Mouse (Mus musculus) spleen, embryonic (tissue): ENCODE results near the gene Myo16.

ENCODE experiments used
- CTCF ChIA-PET: fragments of 350-600 bp; sonication (Branson Sonifier 250); formaldehyde crosslinking; loops from one replicate; lab custom pipeline; 2022; lab: Charles Lee

Myo16 gene

DNA sequence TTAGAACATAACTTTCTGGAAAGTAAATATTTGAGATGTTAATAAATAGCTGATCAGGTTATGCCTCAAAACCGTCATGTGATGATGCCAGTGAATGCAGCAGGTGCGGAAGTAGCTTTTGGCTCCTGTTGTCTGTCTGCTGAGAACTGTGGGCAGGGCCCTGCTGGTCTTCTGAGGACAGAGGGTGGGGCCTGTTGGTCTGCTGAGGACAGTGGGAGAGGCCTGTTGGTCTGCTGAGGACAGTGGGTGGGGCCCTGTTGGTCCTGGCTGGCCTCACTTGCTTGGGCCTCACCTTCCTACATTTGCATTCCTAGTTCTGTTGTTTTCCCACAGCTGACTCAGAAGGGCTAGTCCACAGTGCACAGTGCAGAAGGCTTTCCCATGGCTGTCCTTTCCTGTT, 466.0 kb downstream of the Myo16 start:
- CTCF ChIA-PET, result no interaction called here

DNA sequence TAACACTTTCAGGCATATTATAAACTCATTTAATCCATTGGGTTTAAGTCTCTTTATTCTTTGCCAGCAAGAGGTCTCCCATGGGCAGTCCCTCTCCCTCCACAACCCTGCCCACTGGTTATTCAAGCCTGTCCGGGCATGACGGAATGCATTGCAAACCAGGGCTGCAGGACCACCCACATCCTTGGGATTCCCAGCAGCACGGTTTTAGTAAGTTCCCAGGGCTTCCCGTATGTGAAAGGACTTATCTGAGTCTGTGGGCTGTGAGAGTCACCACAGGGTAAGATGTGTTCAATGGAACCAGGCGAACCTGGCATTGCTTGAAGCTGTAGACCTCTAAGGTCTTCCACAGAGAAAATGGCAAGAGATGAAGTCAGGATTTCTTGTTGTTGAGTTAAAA, 471.6 kb downstream of the Myo16 start:
- CTCF ChIA-PET, result interaction anchor here (0.7 kb wide), 1 partner anchor 13 kb away, joined by 3 read pairs; no protein-coding TSS in a partner anchor

DNA sequence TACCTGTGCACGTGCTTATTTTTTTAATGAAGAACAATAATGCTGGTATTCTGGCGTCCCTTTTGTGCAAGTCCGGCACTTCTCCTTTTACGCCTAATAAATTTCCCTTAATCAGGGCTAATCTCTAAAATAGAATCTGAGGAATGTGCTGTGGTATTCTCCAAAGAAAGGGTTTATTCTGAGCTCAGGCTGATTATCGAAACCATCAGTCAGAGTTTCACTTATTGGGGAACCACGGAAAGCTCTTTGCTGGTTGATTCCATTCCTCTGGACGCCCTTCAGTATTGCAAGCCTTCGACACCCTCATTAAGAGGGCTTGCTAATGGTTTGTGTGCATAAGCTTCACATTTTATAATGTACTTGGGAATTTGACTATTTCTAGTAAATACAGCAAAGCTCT, 475.0 kb downstream of the Myo16 start:
- CTCF ChIA-PET, result no interaction called here

DNA sequence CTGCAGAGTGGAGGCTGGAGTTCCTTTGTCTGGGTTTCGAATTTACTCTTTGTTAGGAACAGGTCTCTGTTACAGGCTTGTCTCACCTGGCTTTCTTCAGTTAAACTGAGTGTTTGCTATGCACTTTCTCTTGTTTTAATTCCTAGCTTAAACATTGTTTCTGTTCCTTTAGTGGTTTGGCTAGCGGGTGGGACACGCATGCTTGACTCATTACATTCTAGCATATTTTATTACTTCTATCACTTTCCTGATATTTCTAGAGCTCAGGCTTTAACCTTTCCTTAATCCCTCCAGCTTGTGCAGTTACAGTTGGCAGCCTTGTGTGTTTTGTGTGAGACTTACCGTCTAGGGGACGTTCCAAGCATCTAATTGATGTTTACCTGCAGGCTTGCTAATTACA, 476.2 kb downstream of the Myo16 start:
- CTCF ChIA-PET, result no interaction called here

DNA sequence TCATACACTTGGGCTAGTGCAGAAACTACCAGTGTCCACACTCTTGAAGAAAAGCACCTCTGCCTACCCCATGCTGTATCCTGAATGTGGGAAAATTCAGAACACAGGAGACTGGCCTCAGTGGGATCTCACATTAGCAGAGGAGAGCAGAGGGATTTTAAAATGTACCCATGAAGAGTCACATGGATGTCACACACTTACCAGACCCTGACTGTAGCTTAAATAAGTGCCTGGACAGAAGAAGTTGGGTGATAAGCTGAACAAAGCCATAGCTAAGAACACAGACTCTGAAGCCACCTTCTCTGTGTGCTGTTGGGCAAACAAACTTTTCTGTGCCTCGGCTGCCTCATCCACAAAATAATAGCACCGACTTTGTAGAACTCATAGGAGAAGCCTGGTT, 477.3 kb downstream of the Myo16 start:
- CTCF ChIA-PET, result no interaction called here

DNA sequence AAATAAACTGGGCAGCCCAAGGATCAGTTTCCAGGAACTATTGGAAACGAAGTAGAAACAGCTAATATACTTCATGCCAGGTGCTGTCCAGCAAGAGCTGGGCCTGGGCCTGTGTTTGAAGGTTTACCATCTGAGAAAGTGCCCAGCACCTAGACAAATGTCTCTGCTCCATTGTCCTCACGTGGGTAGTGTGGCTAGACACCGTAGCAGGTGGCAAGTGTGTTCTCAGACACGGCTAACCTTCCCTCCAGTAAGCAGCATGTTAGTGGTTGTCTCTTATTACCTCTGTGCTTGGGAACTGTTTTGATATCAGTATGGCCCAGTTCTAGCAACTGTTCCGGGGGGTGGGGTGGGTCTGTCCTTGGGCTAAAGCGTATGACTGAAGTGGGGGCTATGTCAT, 478.9 kb downstream of the Myo16 start:
- CTCF ChIA-PET, result no interaction called here

DNA sequence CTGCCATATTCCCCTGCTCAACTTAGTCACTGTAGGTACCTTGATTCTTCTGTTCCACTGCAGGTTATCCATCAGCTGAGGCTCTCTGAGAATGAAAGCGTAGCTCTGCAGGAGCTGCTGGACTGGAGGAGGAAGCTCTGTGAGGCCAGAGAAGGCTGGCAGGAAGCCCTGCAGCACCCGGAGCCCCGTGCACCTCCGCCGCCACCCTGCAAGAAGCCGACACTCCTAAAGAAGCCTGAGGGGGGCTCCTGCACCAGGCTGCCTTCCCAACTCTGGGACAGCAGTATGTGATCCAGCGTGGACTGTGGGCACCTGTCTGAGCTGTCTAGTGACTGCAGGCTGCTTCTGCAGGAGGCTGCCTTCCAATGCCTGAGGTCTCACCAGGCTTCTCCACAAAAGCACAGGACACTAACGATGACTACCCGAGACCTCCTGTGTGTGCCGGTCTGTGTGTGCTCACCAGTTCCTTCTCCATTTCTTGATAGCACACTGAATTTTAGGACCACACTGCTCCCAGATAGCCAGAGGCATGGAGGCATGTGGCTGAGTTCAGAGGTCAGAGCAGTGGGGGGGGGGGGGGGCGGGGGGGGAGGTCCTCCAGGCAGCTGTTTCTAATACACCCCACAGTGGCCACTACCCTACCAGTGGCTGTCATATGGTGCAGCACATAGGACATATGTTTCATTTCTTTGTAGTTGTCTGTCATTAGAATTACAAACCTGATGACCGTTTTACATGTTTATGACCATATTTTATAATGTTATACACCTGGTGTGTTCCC, 479.8 kb downstream of the Myo16 start:
- CTCF ChIA-PET, result no interaction called here

DNA sequence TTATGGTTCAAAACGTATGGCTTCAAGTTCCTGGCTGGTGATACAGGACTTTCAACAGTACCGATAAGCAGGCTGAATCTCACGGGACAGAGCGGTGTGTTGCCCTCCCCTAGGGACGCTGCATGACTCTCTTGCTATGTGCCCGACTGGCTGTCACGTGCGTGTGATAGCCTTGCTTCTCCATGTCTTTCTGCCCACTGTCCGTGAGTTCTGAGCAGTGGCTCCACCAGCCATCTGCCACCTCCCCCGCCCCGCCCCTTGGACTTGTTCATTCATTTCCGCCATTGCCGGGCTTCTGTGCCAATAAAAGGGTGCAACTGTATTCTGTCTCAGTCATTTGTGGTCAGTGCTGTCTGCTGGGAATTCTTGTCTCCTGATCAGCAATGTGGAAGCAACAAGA, 480.7 kb downstream of the Myo16 start:
- CTCF ChIA-PET, result no interaction called here

DNA sequence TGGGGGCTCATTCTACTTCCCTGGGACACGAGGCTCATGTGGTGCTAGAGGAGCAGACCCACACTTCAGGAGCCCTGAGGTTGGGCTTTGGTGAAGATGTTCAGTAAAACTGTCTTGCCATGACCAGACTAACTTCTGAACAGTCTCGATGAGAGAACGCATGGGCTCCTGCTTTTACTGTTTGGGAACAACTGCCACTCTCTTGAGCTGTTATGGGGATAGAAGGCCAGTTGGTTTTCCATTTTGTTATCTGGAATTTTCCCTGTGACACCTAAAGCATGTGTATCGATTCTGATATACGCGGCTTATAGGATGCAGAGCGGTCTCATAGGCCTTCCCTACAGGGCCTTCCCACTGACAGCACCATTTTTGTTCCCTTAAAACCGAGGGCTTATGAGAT, 485.2 kb downstream of the Myo16 start:
- CTCF ChIA-PET, result no interaction called here

DNA sequence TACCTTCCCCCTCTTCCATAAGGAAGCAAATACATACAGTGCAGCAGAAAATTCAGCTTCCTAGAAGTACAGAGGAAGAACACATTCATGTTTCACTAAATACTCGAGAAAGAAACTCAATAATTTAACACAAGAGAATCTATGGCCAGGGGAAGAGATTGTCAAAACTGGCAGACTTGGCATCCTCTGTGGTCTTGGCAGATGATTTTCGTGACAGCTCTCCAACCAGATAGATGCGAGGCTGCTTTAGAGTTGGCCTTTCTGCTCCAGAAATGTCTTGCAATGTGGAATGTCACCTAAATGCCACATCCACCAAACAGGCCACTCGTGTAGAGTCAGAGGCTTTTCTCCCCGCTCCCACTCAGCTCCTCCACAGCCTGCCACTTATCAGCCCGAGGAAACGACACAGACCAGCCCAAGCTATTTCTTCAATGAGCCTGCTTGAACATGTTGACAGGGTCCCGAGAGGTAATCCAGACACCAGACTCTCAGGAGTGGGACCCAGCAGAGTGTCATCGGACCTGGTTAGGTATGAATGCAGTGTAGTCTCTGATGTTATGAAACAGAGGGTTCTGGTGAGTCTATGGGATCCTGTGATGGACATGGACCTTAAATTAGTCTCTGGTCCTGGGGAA, 486.6 kb downstream of the Myo16 start:
- CTCF ChIA-PET, result no interaction called here

DNA sequence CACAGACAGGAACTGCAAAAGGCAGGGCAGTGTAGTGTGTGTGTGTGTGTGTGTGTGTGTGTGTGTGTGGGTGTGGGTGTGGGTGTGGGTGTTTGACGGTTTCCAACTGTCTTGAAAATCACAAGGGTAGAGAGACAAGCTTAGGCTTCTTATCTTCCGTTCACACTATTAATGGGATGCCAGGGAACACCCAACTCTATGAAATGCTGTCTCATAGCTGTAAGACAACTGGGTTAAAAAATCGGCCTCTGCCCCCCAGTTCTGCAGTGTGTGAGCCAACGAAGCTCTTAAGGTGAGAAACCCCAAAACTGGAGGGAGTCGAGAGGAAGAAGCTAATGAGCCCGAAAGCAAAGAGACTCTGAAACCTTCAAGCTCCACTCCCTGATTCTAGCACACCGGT, 487.1 kb downstream of the Myo16 start:
- CTCF ChIA-PET, result no interaction called here

DNA sequence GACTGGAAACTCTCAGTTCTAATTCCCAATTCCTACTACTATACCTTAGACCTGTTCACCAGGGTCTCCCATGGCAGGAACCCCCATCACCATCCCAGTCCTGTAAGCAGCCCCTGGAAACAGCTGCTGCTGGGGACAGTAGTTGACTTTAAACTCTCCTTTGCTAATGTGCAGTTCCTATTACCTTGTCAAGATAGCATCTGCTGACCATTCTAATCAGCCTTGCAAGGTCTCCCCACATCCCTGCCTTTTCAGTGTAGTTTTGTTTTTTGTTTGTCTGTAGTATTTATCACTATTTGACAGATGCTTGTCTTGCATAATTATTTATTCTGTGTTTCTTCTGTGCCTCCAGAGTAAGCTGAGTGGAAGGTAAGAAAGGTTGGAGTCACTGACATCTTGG, 487.6 kb downstream of the Myo16 start:
- CTCF ChIA-PET, result no interaction called here

DNA sequence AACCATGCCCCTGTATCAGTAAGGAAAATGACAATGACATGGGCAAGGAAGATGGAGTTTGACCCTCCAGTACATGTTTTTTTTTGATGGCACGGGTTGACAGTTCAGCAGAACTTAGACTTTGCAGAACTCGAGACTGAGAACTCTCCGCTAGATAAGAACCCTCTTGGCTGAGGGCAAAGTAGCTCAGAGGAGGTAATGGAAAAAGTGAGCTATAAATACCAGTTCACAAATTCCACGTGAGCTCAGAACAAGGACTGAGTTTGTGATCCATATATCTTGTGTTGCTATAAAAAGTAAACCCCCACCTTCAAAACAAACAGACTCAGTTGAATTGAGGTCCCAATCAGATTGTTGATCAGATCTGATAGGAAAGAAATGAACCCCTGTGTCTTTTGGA, 489.5 kb downstream of the Myo16 start:
- CTCF ChIA-PET, result interaction anchor here (0.6 kb wide), 1 partner anchor 543 kb away, joined by 5 read pairs; no protein-coding TSS in a partner anchor

DNA sequence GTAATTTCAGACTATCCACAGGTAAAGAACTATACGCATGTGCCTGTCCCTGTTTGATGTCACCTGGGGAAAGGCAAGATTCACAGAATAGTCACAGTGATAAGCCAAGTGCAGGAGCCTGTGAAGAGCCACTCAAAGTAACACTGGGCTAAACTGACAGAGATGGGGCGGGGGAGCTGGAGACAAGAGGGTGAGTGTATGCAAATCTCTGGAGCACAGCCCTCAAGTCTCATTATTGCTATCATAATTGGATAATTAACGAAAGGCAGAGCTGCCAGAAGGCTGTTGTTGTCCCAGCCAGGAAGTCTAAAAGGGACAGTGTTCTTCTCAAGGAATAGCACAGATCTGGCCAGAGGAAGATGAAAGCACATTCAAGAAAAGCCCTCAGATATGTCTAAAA, 490.8 kb downstream of the Myo16 start:
- CTCF ChIA-PET, result no interaction called here

DNA sequence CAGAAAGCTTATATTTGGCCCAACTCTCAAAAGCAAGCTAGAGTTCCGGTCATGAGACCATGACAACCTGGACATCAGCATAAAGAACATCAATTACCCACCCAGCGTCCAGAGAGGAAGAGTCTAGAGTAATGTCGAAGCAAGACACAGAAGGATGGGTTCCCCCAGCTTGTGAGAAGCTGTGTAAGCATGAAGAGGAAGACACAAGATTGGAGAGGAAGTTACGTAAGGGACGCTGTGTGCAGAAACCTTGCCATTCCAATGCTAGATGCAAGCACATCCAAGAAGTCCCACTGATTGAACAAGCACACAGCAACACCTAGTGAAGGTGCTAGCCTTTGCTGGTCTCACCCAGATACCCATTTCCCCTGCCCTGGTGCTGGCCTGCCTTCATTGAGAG, 492.0 kb downstream of the Myo16 start:
- CTCF ChIA-PET, result no interaction called here

DNA sequence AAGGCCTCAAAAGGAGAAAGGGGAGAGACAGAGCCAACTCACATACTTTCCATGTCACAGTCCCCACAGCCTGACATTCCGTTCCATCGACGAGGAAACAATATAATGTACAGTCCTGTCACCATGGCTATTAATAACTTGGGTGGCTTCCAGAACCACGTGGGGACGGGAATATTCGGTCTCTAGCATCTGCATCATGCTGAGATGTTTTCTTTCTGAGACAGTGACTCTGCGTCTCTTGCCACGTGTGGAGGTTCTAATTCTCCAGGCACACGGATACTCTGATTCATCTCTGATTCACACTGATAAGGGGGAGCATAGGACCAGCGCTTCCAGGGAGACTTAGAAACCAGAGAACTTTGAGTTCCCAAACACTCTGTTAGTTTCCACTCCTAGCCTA, 492.8 kb downstream of the Myo16 start:
- CTCF ChIA-PET, result interaction anchor here (0.5 kb wide), 1 partner anchor 32 kb away, joined by 3 read pairs; no protein-coding TSS in a partner anchor

DNA sequence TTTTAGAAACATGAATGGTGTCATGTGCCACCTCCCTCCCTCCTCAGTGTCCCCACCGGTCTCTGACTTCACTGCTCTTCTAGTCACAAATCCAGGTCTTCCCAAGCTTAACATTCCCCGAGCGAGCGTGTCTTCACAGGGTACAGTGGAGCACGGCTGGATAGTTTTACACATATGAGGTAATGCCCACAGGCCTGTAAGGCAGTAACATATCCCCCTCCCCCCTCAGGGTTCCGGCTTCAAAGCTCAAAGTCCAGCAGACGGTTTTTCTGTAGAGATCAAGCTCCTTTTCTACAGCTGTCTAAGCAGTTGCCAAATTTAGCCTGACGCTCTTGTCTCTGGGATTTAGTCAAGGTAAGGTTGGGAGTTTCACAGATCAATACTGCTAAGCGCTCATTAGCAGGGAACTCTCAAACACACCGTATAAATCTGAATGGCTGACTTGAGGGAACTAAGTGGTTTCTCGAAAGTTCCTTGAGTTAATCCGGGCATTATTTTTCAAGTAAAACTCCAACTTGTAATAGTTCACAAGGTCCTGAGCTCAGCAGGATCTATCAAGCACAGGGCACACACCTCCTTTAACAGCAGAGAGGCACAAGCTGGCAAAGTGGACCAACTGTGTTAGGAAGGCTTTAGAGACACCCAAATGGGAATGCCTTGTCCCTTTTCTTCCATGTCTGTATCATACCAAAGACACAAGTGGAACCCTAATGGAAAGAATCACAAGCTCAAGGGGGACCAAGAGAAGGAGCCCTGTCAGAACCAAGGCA, 498.0 kb downstream of the Myo16 start:
- CTCF ChIA-PET, result interaction anchor here (1.1 kb wide), 1 partner anchor 163 kb away, joined by 5 read pairs; no protein-coding TSS in a partner anchor

DNA sequence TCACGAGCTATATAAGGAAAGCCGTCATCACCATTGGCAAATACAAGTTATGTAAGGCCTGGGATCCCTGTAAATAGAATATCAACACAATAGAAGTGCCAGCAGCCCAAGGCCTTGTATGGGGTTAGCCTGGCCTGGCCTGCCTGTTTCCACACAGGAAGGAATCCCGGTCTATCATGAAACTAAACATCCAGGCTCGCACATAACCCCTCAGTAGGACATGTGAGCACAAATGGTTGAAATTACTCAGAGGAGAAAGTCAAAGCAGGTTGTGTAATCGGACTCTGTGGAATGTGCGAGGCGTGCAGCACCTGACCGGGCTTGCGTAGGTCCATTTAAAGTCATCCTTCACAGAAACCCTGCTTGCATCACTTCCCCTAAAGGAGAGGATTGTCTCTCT, 499.6 kb downstream of the Myo16 start:
- CTCF ChIA-PET, result no interaction called here

DNA sequence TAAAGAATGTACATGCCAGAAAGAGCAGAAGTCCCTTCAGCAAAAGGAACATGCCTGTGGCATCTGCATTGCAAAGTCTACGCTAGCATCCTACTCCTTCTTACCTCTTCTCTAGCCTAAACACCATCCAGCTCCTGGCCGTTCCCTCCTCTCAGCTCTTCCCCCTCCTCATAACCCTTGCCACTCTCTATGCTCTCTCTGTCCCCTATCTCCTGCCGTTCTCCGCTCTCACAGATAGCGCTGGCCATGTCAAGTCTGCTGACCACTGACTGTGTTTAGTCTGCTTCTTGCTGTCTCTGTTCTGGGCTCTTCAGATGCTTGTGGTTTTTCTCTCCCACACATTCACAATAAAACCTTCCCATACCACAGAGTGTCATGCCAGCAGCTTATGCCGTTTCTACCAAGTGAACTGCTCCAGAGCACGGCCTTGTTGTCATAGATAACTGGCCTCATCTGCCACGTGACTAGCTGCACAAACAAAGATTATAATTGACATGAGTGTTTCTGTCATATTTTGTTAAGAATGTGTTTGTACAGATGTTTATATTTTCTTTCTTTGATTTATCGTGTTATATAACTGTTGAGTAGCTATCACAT, 501.3 kb downstream of the Myo16 start:
- CTCF ChIA-PET, result no interaction called here

DNA sequence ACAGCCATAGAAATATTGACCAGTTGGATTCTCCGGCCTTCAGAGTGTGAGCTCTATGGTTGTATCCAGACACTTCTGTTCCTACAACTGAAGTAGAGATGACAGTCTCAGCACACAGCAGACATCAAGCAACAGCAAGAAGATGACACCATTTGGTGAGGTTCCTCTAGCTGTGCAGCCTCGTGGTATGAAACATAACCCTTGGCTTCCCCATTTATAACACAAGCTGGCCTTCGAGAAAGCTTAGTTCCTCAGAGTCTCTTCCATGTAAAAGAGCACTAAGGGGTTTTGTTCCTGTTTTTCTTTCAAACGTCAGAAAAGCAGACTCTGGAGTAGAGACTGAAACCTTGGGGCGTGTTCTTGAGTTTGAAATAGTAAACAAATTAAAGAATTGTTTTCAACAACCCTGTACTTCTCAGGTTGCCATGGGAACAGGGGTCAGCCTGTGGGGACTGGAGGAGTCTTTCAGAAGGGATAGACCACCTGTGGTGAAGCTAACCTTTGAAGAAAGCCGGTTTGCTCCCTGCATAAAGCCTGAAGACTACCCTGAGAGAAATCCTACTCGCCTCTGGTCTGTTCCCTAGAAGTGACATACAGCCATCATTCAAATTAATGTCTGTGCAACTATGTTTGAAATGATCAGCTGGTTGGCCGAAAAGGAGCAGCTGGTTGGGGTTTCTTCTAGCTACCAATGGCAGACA, 510.2 kb downstream of the Myo16 start:
- CTCF ChIA-PET, result no interaction called here

DNA sequence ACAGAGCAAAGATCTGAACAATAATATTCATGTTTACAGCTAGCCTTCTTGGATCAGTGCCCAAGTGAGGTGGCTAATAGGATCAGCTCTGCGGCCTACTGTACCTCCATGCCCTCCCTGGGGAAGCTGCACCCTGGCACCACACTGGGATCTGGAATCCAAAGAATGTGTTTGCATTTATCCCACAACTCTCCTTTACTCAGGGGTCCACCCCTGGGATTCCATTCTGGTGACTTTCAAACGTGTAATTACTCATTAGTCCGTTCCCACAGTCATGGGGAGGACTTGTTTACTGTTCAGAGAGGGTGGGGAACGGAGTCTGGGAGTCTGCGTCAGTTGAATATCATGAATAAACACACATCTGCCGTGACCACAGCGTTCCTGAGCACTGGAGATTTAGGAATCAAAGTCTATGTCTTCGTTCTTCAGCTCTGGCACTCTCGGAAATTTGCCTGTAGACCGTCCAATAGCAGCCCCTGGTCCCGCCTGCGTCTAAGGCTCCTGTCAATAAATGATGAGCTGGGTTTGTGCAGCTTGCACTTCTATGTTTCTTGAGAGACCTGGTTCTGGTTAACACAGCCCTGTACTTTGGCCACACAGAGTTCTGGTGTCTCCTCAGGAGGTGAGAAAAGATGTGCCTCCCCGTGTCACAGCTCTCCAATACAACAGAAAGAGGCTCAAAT, 511.3 kb downstream of the Myo16 start:
- CTCF ChIA-PET, result no interaction called here
